Mouse (Mus musculus) gastrocnemius, postnatal 10 days (tissue): ENCODE data around the gene Gm8020. TPM values are rescaled to one million over a fixed set of nuclear protein-coding genes. Genes with fewer than 3 reads are reported as not detected.
A peak's percentile ranks its signal among the peaks of the same experiment; 100 is the strongest.
"Not testable (repeated sequence)": the region's sequence is repeated elsewhere in the genome, so short reads cannot be mapped to it uniquely, and the experiment has no call there.

ENCODE experiments used
- DNase-seq: peaks from one replicate; pipeline ENCODE4 v3.0.0; 2021; ENCODE audit warnings: mixed read lengths
- long read RNA-seq, 2 experiments: library from polyadenylated mRNA; stranded (forward); transcript quantifications; one replicate each; pipeline ENCODE4 v2.0.0; 2021
- total RNA-seq, 2 experiments: library from RNA; stranded (reverse); gene quantifications; 2 replicates each; pipeline ENCODE4 v1.2.3; 2021

Gm8020 gene
- not detected for total RNA-seq
- long read RNA-seq, experiment 1: 0 reads
- long read RNA-seq, experiment 2: 0 reads

GRCm38 (mm10) chr14:42502249-42502648 is at the start of gene Gm8020:
TSS of gene Gm8020 (minus strand) at chr14:42502349.
- not testable (repeated sequence) for DNase-seq

GRCm38 (mm10) chr14:42543170-42543701 is 41.1 kb upstream of the Gm8020 start:
- DNase-seq: peak; percentile 12

- not testable (repeated sequence) for DNase-seq
These were observed 40.4 kb upstream of the Gm8020 start for GRCm38 (mm10) chr14:42542316-42543169.

- DNase-seq: not testable (repeated sequence)
These were observed 22.0 kb upstream of the Gm8020 start, which contains the start of gene Gm8024 for GRCm38 (mm10) chr14:42524182-42524581. TSS of gene Gm8024 (minus strand) at chr14:42524282.

- DNase-seq: not testable (repeated sequence)
These were observed 38.6 kb downstream of the Gm8020 start, which contains the start of gene Gm8011 for GRCm38 (mm10) chr14:42463581-42463980. TSS of gene Gm8011 (plus strand) at chr14:42463881.

Other genes with a start within 250 kb of the Gm8020 start
- not detected for gene Gm17026, start 242.3 kb downstream of the Gm8020 start, total RNA-seq
- gene Gm9611, start 205.0 kb downstream of the Gm8020 start, total RNA-seq: not detected
- not detected for gene Gm7995, start 192.1 kb downstream of the Gm8020 start, total RNA-seq
- gene Gm8005, start 62.7 kb downstream of the Gm8020 start, total RNA-seq: not detected
- not detected for gene Gm8011, start 38.5 kb downstream of the Gm8020 start, total RNA-seq
- not detected for gene Gm8024, start 21.9 kb upstream of the Gm8020 start, total RNA-seq
- gene Gm17124, start 97.5 kb upstream of the Gm8020 start, total RNA-seq: not detected
- not detected for gene Gm3633, start 139.6 kb upstream of the Gm8020 start, total RNA-seq
- not detected for gene Gm10378, start 153.6 kb upstream of the Gm8020 start, total RNA-seq